Mouse (Mus musculus) ES-E14 (cell line): ENCODE measurements around the gene Ift74.

ENCODE experiments used
- CHD2 ChIP-seq: IDR thresholded peaks from 2 replicates; pipeline ENCODE4 v1.6.1; 2014; ENCODE audit warnings: mild to moderate bottlenecking, low read depth, low read length, inconsistent platforms
- HCFC1 ChIP-seq: IDR thresholded peaks from 2 replicates; pipeline ENCODE4 v1.6.1; 2012; ENCODE audit warnings: low read length, inconsistent platforms, borderline replicate concordance; ENCODE audit not compliant: insufficient read depth
- MAFK ChIP-seq: IDR thresholded peaks from 2 replicates; pipeline ENCODE4 v1.6.1; 2014; ENCODE audit warnings: mild to moderate bottlenecking, low read depth, low read length, inconsistent platforms; ENCODE audit not compliant: insufficient read depth
- ZC3H11A ChIP-seq: IDR thresholded peaks from 2 replicates; pipeline ENCODE4 v1.6.1; 2012; ENCODE audit warnings: low read depth, mild to moderate bottlenecking, inconsistent platforms, low read length, borderline replicate concordance
- ZNF384 ChIP-seq: IDR thresholded peaks from 2 replicates; pipeline ENCODE4 v1.6.1; 2012; ENCODE audit warnings: low read depth, low read length, inconsistent platforms

DNA sequence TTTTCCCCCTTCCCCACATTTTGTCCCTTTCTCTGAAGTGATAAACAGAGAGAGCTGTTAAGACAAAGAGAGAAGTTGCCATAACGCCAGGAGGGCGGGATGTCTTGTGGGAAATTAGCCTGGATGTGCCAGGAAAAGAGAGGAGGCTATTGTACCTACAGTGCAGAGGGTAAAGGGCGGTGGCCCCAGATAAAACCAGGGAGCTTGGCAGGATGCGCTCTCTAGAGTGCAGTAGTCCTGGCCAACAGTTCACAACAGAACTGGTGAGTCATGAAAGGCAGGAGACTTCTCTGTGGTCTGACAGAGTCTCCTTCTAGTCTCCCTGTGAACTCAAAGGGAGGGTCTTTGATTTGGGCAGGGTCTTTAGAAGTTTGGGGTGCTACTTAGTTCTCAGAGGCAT, 111.5 kb downstream of the Ift74 start:
- TF ChIP-seq MAFK = no peak
- no peak for TF ChIP-seq CHD2
- TF ChIP-seq ZC3H11A = no peak
- TF ChIP-seq ZNF384 = no peak
- TF ChIP-seq HCFC1 = no peak
